Mouse (Mus musculus): ENCODE results near the gene Ccdc173. TPM values are rescaled to one million over a fixed set of nuclear protein-coding genes. Genes with fewer than 3 reads are reported as not detected.
"Not testable (repeated sequence)": the region's sequence is repeated elsewhere in the genome, so short reads cannot be mapped to it uniquely, and the experiment has no call there.

The Ccdc173 gene
- total RNA-seq (2021): under 1 TPM; 0.39 to 0.64 TPM

DNA sequence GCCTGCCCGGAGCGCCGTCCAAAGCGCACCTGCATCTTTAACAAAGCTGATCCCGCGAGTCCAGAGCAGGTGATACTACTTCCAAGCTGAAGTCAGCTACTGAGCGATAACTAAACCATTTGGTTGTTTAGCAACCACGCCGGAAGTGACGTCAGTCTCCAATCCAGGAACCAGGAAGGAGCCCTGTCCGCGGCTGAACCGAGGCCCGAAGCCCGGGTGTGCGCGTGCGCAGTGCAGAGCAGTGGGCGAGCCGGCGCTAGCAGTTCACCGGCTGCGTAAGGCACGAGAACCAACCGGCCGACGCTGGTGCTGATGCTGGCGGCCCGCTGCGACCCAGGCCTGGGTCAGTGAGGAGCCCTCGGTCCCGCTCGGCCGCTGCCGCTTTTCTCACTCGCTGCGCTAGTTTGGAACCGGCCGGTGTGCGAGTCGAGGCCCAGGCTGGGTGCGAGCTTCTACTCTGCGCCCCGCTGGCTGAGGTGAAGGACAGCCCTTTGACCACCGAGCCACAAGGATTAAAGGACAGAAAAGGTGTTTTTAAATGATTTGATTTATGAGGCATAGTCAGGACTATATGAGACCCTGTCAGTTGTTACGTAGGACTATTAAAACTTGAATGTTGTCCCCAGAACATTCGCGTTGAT, at the start of gene Ccdc173, which contains the start of gene Phospho2:
TSS of gene Ccdc173 (minus strand) at position 147 of the 641 bp plus-strand sequence.
TSS of gene Phospho2 (plus strand) at position 195 of the 641 bp plus-strand sequence.
- peak; percentile 95 for DNase-seq (ENCODE audit: low spot score)
- intact Hi-C loops (cut with DNase I): loop anchor here (5.0 kb wide), 2 partner anchors 77 to 152 kb away; partner anchors contain the start of gene Fastkd1

DNA sequence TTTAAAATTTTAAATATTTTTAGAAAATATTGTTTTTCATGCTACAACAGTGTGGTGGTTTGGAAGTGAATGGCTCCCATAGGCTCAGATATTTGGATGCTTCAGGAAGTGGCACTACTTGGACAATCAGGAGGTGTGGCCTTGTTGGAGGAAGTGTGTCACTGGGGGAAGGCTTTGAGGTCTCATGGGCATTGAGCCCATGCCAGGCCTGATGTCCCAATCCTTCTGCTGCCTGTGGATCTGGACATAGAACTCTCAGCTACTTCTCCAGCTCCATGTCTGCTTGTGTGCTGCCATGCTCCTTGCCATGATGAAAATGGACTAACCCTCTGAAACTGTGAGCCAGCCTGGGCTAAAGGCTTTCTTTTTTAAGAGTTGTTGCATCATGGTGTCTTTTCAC, 49.3 kb upstream of the Ccdc173 start:
- intact Hi-C loops (cut with DNase I): no loop called here
- no peak for DNase-seq (ENCODE audit: low spot score)

GRCm38 (mm10) chr2:69837996-69838395, 48.6 kb upstream of the Ccdc173 start:
- intact Hi-C loops (cut with DNase I): no loop called here
- DNase-seq (ENCODE audit: low spot score): no peak

DNA sequence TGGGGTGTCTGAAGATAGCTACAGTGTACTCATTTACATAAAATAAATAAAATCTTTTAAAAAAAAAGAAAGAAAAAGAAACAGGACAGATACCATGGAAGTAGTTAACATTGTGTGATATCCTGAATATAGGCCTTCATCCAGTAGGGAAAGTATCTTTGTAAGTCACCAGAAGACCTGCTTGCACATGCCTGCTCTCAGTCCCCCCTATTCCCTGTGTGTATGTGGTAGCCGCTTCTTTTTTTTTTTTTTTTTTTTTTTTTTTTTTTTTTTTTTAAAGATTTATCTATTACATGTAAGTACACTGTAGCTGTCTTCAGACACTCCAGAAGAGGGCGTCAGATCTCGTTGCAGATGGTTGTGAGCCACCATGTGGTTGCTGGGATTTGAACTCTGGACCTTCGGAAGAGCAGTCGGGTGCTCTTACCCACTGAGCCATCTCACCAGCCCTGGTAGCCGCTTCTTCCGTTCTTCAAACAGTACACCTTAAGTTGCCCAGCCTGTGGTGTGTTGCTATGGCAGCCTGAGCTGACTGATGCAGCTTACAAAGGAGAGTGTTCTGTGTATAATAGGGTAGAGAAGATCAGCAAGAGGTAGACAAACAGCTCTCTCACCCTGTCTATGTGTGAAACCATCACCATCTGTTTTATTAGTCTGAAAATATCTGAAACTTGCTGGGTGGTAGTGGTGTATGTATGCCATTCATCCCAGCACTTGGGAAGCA, 48.0 kb upstream of the Ccdc173 start:
- intact Hi-C loops (cut with DNase I): no loop called here
- DNase-seq (ENCODE audit: low spot score): no peak

DNA sequence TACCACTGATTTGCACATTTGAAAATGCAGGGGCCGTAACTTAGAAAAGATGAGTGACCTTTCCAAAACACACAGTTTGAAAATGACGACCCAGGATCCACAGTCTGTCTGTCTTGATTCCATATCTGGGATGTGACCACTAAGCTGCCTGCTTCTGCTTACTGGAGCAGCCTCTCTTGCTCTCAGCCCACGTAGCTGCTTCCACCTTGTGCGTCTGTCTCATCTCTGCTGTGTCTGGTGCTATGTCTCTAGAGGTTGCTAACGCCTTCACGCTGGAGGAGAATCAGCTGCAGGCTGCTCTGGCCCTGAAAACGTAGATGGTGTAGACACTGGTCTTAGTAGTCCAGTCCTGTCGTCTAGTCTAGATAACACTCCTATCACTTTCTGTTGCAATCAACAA, 40.7 kb upstream of the Ccdc173 start:
- intact Hi-C loops (cut with DNase I): no loop called here
- no peak for DNase-seq (ENCODE audit: low spot score)

GRCm38 (mm10) chr2:69829680-69830079, 40.3 kb upstream of the Ccdc173 start:
- intact Hi-C loops (cut with DNase I): no loop called here
- DNase-seq (ENCODE audit: low spot score): no peak

GRCm38 (mm10) chr2:69828031-69828430, 38.7 kb upstream of the Ccdc173 start:
- intact Hi-C loops (cut with DNase I): no loop called here
- no peak for DNase-seq (ENCODE audit: low spot score)

DNA sequence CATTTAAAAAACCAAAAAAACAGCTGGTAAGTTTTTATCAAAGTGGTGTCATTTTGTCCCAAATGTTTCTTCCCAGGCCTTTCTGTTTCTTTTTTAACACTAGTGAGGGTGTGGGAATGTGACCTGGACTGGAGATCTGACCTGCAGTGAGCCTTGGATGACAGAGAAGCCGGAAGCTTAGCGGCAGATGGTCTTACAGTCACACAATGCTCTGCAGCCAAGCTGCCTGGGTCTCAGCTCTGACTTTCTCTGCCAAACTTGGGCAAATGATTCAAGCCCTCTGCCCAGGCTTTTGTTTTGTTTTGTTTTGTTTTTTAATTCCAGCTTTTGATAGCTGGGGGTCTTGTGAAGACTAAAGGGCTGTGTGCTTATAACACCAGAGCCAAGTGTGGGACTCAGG, 37.0 kb upstream of the Ccdc173 start:
- intact Hi-C loops (cut with DNase I): no loop called here
- DNase-seq (ENCODE audit: low spot score): no peak

DNA sequence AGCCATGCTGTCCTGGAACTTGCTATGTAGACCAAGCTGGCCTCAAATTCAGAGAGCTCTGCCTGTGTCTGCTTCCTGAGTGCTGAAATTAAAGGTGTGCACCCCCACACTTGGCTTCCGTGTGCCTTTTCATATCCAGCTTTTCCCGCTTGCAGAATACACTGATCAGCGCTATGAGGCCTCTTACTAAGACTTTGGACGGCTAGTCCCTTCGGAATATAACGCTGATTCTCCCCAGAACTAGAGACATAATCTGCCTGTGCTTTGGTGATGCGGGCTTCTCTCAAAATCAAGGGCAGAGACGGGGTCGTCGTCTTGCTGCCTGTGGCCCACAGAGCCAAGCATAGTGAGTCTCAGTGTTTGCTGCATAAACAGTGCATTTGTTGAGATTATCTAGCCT, 36.5 kb upstream of the Ccdc173 start:
- intact Hi-C loops (cut with DNase I): no loop called here
- no peak for DNase-seq (ENCODE audit: low spot score)

DNA sequence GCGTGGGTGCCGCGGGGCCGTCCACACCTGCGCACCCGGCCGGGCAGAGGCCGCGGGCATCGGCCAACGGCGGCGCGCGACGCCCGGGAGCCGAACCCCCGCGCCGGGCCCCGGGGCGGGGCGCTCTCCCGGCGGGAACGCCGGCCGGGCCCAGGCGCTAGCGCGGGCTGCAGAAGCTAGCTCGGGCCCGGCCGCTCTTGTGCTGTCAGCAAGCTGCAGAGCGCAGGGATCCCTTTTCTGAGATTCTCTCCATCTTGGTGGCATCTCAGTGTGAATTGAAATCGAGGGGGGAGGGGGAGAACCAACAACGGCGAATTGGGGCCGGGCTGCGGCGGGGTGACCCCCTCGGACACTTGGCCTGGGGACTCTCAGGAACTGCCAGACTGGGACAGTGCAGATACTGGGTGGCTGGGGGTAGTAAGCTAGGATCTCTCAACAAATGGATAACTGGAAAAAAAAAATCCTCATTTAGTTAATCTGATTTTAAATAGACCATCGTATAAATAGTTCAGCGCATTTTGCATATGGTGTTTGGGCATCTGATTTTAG, 33.8 kb upstream of the Ccdc173 start:
- intact Hi-C loops (cut with DNase I): loop anchor here (5.0 kb wide), 1 partner anchor 39 kb away; the partner anchor contains the start of gene Ssb

GRCm38 (mm10) chr2:69822361-69823128, 33.2 kb upstream of the Ccdc173 start:
- DNase-seq (ENCODE audit: low spot score): peak; percentile 8
- intact Hi-C loops (cut with DNase I): loop anchor here (5.0 kb wide), 1 partner anchor 40 kb away; the partner anchor contains the start of gene Ssb

More for the DNA sequence above, 33.8 kb upstream of the Ccdc173 start:
- no peak for DNase-seq (ENCODE audit: low spot score)

DNA sequence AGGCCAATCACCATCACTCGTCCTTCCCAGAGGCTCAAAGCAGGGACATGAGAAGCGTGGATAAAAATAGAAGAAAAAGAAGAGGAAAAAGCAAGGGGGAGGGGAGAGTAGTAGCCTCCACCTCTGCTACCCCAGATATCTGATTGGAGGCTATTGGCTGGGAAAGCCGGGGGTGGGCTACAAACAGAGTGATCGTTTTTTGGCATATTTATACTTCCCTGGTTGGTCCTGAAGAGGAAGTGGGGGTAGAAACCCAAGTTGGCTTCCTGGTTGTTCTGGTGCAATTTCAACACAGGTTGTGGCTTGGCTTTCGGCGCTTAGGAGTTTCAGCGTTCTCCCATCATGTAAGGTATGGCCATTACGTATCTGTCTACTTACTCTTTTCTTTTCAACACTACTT, 32.3 kb upstream of the Ccdc173 start, which contains the start of gene Klhl23:
TSS of gene Klhl23 (plus strand) at position 234 of the 400 bp plus-strand sequence.
- intact Hi-C loops (cut with DNase I): loop anchor here (5.0 kb wide), 1 partner anchor 41 kb away; the partner anchor contains the start of gene Ssb
- DNase-seq (ENCODE audit: low spot score): no peak

- no peak for DNase-seq (ENCODE audit: low spot score)
- intact Hi-C loops (cut with DNase I): loop anchor here (5.0 kb wide), 1 partner anchor 42 kb away; the partner anchor contains the start of gene Ssb
These were observed 30.8 kb upstream of the Ccdc173 start for GRCm38 (mm10) chr2:69820201-69820600.

- intact Hi-C loops (cut with DNase I): no loop called here
These were observed 29.1 kb upstream of the Ccdc173 start for GRCm38 (mm10) chr2:69818350-69819085.

GRCm38 (mm10) chr2:69816575-69816974, 27.2 kb upstream of the Ccdc173 start:
- intact Hi-C loops (cut with DNase I): no loop called here
- DNase-seq (ENCODE audit: low spot score): no peak

More at GRCm38 (mm10) chr2:69818350-69819085, 29.1 kb upstream of the Ccdc173 start:
- no peak for DNase-seq (ENCODE audit: low spot score)

GRCm38 (mm10) chr2:69811349-69811748, 22.0 kb upstream of the Ccdc173 start:
- intact Hi-C loops (cut with DNase I): not testable (repeated sequence)

DNA sequence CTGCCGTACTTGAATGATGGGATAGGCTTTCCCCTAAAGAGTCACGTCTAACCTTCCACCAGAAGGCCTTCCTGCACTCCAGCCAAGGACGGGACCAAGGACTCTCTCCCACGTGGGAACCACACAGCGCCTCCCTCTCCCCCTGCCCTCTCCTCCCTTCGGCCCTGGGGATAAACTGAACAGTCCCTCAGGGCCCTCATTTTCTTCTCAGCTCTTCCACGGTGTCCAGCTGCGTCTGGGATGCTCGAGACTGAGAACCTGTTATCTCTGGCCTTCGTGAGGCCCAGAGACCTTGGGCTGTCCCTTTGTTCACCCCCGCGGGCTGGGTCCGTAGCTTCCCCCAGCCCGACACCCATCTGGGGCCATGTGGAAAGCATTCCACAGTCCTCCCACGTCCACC, 20.8 kb upstream of the Ccdc173 start:
- no peak for DNase-seq (ENCODE audit: low spot score)
- intact Hi-C loops (cut with DNase I): no loop called here

More at GRCm38 (mm10) chr2:69811349-69811748, 22.0 kb upstream of the Ccdc173 start:
- DNase-seq (ENCODE audit: low spot score): not testable (repeated sequence)

- intact Hi-C loops (cut with DNase I): loop anchor here (5.0 kb wide), 2 partner anchors 58 to 83 kb away; partner anchors contain the start of genes Mettl5 and Ssb
- DNase-seq (ENCODE audit: low spot score): not testable (repeated sequence)
These were observed 15.3 kb upstream of the Ccdc173 start for GRCm38 (mm10) chr2:69804663-69805062.

DNA sequence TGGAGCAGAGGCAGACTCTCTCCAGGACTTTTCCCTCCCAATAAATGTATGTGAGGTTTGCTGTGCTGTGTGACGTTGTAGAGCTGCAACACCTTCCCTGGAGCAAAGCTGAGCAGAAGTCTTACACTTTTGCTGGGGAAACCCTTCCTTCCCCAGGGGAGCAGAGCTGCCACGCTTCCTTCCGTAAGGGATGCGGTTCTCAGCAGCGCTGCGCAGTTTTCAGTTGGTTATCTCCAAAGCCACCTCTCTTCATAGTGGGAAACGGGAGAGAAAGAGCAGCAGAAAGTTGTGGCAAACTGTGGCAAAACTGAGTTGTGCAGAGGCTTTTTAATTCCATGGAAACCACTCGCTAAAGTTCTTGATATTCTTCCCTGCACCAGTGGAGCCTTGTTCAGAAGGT, 14.4 kb upstream of the Ccdc173 start:
- intact Hi-C loops (cut with DNase I): loop anchor here (2.0 to 5.0 kb wide), 3 partner anchors 59 to 151 kb away; partner anchors contain the start of genes Mettl5 and Ssb

More for the DNA sequence above, 14.4 kb upstream of the Ccdc173 start:
- DNase-seq (ENCODE audit: low spot score): no peak
